12 mouse cellular contexts compared by ENCODE assay signal in the genomic region with DNA sequence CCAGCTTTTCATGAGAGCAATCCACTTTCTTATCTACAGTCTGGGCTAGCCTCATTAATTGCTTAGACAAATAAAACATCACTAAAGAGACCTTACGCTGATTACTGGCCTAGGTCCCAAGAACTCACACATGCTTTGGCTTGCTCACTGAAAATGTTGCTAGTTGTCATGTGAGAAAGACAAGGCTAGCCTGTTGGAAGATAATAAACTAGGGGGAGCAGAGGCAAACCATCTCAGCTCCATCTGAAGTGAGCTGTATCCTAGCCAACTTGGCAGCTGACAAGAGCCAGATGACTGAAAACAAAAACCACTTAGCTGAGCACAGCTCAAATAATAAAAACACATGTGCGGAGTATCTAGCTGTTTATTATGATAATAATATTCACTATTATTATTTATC. TPM values are rescaled to one million over a fixed set of nuclear protein-coding genes. Genes with fewer than 3 reads are reported as not detected.
A peak's percentile ranks its signal among the peaks of the same experiment; 100 is the strongest.
DNase-seq lines count a peak whose midpoint lies in the region; ATAC-seq and TF ChIP-seq lines count a peak whose summit lies in the region.
"Had no signal": no experiment of that assay in that cellular context is flagged by ENCODE, and none has a peak within 500 bp of the region (broad histone marks: within the 10 kb centered on the region; RNA-seq: fewer than 3 reads in every experiment).

No protein-coding gene starts in this region.

- WGBS in kidney, adult 2 months = 81% methylated on average over 2 of the region's 2 CpGs
- 41% methylated on average over 2 of the region's 2 CpGs for WGBS in forebrain, embryonic 16.5 days
- 27% methylated on average over 2 of the region's 2 CpGs for WGBS in lung, embryonic 15.5 days

- no peaks in the 10 kb centered on the region; the same call in 1 of the 2 replicates for H3K4me1 ChIP-seq in kidney, adult 2 months (ENCODE audit: control insufficient read depth, insufficient read depth, low read length)
- H3K4me1 ChIP-seq in forebrain, embryonic 16.5 days (replicated peaks; ENCODE audit: control insufficient read depth, insufficient read depth, low read length) = no peaks in the 10 kb centered on the region
- H3K4me1 ChIP-seq in lung, embryonic 15.5 days = 0 out of 2 replicates have a peak, but pooled peaks cover 5% of the 10 kb centered on the region
- H3K4me1 ChIP-seq: liver, embryonic 13.5 days; neural tube, embryonic 12.5 days had no signal

- peak; percentile 89 for ATAC-seq in forebrain, embryonic 16.5 days
- ATAC-seq in lung, embryonic 15.5 days (ENCODE audit: borderline replicate concordance, extremely low read depth, low FRiP score, low TSS enrichment) = peak; percentile 95
- no peak for ATAC-seq in megakaryocyte, adult 5-6 weeks (ENCODE audit: poor library complexity, severe bottlenecking)
- ATAC-seq: inflammation-experienced regulatory T-cells, adult 6 months had no signal

- H3K27ac ChIP-seq in kidney, adult 2 months (ENCODE audit: insufficient read depth, low read depth, low read length) = no peak overlapping the region
- no peak overlapping the region for H3K27ac ChIP-seq in forebrain, embryonic 16.5 days (ENCODE audit: low read length)
- peak overlapping the region; percentile 50; the same call in 1 of the 2 replicates for H3K27ac ChIP-seq in lung, embryonic 15.5 days
- H3K27ac ChIP-seq: liver, embryonic 13.5 days; neural tube, embryonic 12.5 days had no signal

- no peaks in the 10 kb centered on the region for H3K27me3 ChIP-seq in kidney, adult 2 months (replicated peaks; ENCODE audit: control insufficient read depth, insufficient read depth, low read length)
- H3K27me3 ChIP-seq in forebrain, embryonic 16.5 days (replicated peaks; ENCODE audit: control insufficient read depth, insufficient read depth, low read length) = no peaks in the 10 kb centered on the region
- H3K27me3 ChIP-seq in lung, embryonic 15.5 days = no peaks in the 10 kb centered on the region
- H3K27me3 ChIP-seq: liver, embryonic 13.5 days; neural tube, embryonic 12.5 days had no signal

- no peak overlapping the region for H3K9ac ChIP-seq in forebrain, embryonic 16.5 days (replicated peaks; ENCODE audit: low read depth, low read length)
- no peak overlapping the region for H3K9ac ChIP-seq in lung, embryonic 15.5 days
- H3K9ac ChIP-seq: liver, embryonic 13.5 days; neural tube, embryonic 12.5 days had no signal

- DNase-seq in kidney, postnatal 10 days = peak; percentile 64
- no peak for DNase-seq in kidney, adult 2 months
- peak; percentile 17 to 48 for DNase-seq in gastrocnemius, postnatal 4 days (ENCODE audit: low spot score in 2 of 2)
- DNase-seq in right cerebral cortex, postnatal 36 days (ENCODE audit: low spot score in 2 of 2) = no peak
- DNase-seq: adrenal gland, postnatal 14 days; liver, embryonic 13.5 days had no signal

- TF ChIP-seq CTCF in kidney, adult 2 months (conservative IDR thresholded peaks at IDR 0.05; ENCODE audit: insufficient read depth, insufficient read length, low read depth, low read length) = no peak

- no peak overlapping the region for H3K4me3 ChIP-seq in kidney, adult 2 months (ENCODE audit: insufficient read depth, low read depth, low read length)
- no peak overlapping the region for H3K4me3 ChIP-seq in forebrain, embryonic 16.5 days (replicated peaks; ENCODE audit: low read length)
- H3K4me3 ChIP-seq in lung, embryonic 15.5 days = no peak overlapping the region
- H3K4me3 ChIP-seq: liver, embryonic 13.5 days; neural tube, embryonic 12.5 days had no signal

- no peak overlapping the region for H3K4me2 ChIP-seq in forebrain, embryonic 16.5 days (ENCODE audit: low read length)
- no peak overlapping the region for H3K4me2 ChIP-seq in lung, embryonic 15.5 days
- H3K4me2 ChIP-seq: liver, embryonic 13.5 days; neural tube, embryonic 12.5 days had no signal

- no peak for TF ChIP-seq POLR2A in kidney, adult 2 months (IDR thresholded peaks at IDR 0.05; ENCODE audit: low read depth, low read length)

- H3K36me3 ChIP-seq in kidney, adult 2 months (ENCODE audit: control insufficient read depth, insufficient read depth, low read length) = no peaks in the 10 kb centered on the region
- no peaks in the 10 kb centered on the region for H3K36me3 ChIP-seq in forebrain, embryonic 16.5 days (ENCODE audit: control insufficient read depth, insufficient read depth)
- no peaks in the 10 kb centered on the region for H3K36me3 ChIP-seq in lung, embryonic 15.5 days
- H3K36me3 ChIP-seq: liver, embryonic 13.5 days; neural tube, embryonic 12.5 days had no signal

- H3K9me3 ChIP-seq in forebrain, embryonic 16.5 days (ENCODE audit: control insufficient read depth, low read length) = no peaks in the 10 kb centered on the region
- no peaks in the 10 kb centered on the region for H3K9me3 ChIP-seq in lung, embryonic 15.5 days
- H3K9me3 ChIP-seq: liver, embryonic 13.5 days; neural tube, embryonic 12.5 days had no signal

RNA-seq across cellular contexts. Expression of a gene that starts 40.2 kb away (rescaled TPM):
- polyA plus RNA-seq in kidney, adult 2 months (2012; rRNA removed) = 1.0 and 1.3 TPM in 2 replicates
- polyA plus RNA-seq in forebrain, embryonic 16.5 days (2015; fragmentation: Nextera tagmentation; extraction: Ambion mirVana) = 0.20 TPM in 1 of 2 replicates, not detected in the other
- total RNA-seq in gastrocnemius, postnatal 4 days (2021) = under 1 TPM; 0.59 to 0.62 TPM
- polyA plus RNA-seq in lung, embryonic 15.5 days (2015; fragmentation: Nextera tagmentation; extraction: Ambion mirVana) = 0.25 and 0.39 TPM in 2 replicates
- total RNA-seq in megakaryocyte, adult 5-6 weeks (2015) = not detected in 2 replicates
- total RNA-seq in megakaryocyte, adult 5-6 weeks (2017) = not detected in 2 replicates
- total RNA-seq: ES-E14 had no signal
- polyA plus RNA-seq: inflammation-experienced regulatory T-cells, adult 6 months; neural tube, embryonic 12.5 days had no signal

Comparison
In these comparisons a context has a peak if more than half of its experiments do, and no peak if none do; other contexts are left out.
1. DNase-seq: peak in kidney, postnatal 10 days (single experiment) and gastrocnemius, postnatal 4 days (2 of 2); none in kidney, adult 2 months (single experiment) and right cerebral cortex, postnatal 36 days (0 of 2).